Mouse (Mus musculus) heart, postnatal 4 days (tissue): ENCODE results near the gene Dtx1. TPM values are rescaled to one million over a fixed set of nuclear protein-coding genes. Genes with fewer than 3 reads are reported as not detected.

ENCODE experiments used
- DNase-seq: peaks from one replicate; pipeline ENCODE4 v3.0.0; 2021
- total RNA-seq, 2 experiments: library from RNA; stranded (reverse); gene quantifications; 2 replicates each; pipeline ENCODE4 v1.2.3; 2021

The Dtx1 gene
- 1 to 10 TPM in 1 of 2 experiments, under 1 TPM in 1; 0.97 to 1.5 TPM for total RNA-seq

- no peak for DNase-seq
Measured at GRCm38 (mm10) chr5:120711827-120712226, at the start of gene Dtx1. Gene Dtx1 (minus strand): TSS chr5:120711927.

DNA sequence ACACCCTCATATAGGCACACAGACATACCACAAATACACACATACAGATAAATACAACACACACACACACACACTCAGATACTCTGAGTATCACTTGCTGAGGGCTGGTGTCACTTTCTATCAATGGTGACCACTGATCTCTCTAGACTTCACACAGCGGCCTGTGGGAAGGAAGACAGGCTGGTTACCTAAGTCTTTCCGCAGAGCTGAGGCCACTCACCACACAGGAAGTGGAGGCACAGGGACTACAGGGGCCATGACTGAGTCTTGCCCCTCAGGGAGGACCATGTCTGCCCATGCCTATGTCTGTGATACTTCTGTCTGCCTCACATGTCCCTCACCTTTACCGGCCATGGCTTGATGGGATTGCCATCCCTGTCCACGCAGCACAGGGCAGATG is 42.5 kb upstream of the Dtx1 start:
- DNase-seq: no peak

DNA sequence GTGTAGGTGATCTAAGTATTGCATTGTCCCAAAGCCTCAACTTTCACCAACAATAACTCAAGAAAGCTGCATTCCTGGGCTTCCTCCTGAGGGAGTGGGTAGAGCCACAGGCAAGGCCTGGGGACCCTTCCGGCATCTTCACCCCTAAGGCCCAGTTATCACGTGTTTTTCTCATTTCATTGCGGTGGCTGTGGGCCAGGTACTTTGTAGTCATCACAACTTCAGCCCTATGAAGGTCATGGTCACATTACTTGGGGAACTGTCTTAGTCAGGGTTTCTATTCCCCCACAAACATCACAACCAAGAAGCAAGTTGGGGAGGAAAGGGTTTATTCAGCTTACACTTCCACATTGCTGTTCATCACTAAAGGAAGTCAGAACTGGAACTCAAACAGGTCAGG is 41.1 kb upstream of the Dtx1 start:
- DNase-seq: no peak

GRCm38 (mm10) chr5:120751206-120751605 is 39.5 kb upstream of the Dtx1 start:
- DNase-seq: no peak

DNA sequence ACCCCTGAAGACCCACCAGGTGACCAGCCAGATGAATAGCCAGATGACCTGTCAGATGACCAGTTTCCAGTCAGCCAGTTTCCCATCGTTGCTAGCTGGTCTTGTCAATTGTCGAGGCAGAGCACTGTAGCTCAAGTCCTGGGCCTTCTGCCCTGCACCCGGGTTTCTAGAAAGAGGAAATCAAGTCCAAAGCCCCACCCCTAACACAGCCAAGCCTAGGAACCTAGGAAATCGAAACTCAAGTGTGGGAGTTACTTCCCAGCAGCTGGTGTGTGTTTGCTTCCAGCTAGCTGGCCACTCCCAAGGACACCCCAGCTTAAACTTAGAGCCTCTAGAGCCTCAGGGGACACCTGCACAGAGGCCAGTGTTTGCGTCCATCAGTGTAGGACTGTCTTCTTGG is 38.0 kb upstream of the Dtx1 start, which contains the start of gene Oas2:
Oas2 (minus strand) TSS at position 166 of the 400 bp plus-strand sequence.
- DNase-seq: no peak

- DNase-seq: peak; percentile 68
Measured at GRCm38 (mm10) chr5:120746451-120746850, 34.7 kb upstream of the Dtx1 start.

- peak; percentile 41 for DNase-seq
Measured at GRCm38 (mm10) chr5:120742125-120742524, 30.4 kb upstream of the Dtx1 start.

GRCm38 (mm10) chr5:120734380-120734990 is 22.8 kb upstream of the Dtx1 start:
- no peak for DNase-seq

GRCm38 (mm10) chr5:120733696-120734095 is 22.0 kb upstream of the Dtx1 start:
- no peak for DNase-seq

GRCm38 (mm10) chr5:120732740-120733139 is 21.0 kb upstream of the Dtx1 start:
- DNase-seq: no peak

DNA sequence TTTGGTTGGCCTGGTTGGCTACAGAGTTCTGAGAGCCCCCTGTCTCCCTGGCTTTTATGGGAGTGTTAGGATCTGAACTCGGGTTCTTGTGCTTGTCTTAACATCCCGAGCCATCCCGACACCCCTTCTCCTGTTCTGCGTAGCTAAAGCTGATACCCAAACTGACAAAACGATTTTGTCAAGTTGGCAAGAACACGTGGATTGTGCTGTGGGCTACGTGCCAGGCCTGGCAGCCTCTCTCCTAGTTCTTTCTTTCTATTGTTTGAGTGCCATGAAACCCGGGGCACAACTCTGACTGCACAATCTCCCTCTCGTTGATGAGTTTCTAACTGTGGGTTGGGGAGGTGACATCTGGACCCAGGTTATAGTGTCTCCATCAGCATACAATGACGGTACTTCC is 17.6 kb upstream of the Dtx1 start:
- DNase-seq: no peak

- DNase-seq: no peak
Measured at GRCm38 (mm10) chr5:120725811-120726455, 14.2 kb upstream of the Dtx1 start.

DNA sequence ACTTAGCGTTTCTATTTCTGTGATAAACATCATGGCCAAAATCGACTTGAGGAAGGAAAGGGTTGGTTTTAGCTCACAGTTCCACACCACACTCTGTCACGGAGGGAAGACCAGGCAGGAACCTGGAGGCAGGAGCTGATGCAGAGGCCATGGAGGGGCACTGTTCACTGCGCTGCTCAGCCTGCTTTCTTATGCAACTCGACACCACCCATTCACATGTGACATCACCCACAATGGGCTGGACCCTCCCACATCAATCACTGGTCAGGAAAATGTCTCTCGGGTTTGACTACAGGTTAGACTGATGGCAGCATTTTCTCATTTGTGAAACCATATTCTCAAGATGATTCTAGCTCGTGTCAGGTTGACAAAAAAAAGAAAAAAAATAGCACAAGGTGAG is 9.3 kb upstream of the Dtx1 start:
- no peak for DNase-seq

- no peak for DNase-seq
Measured at GRCm38 (mm10) chr5:120718600-120719378, 7.1 kb upstream of the Dtx1 start.

GRCm38 (mm10) chr5:120717136-120717535 is 5.4 kb upstream of the Dtx1 start:
- no peak for DNase-seq

GRCm38 (mm10) chr5:120714314-120714713 is 2.6 kb upstream of the Dtx1 start:
- peak; percentile 77 for DNase-seq

GRCm38 (mm10) chr5:120712721-120713120 is 994 bp upstream of the Dtx1 start:
- DNase-seq: no peak

- DNase-seq: peak; percentile 29
Measured at GRCm38 (mm10) chr5:120711416-120711815, 311 bp downstream of the Dtx1 start.

DNA sequence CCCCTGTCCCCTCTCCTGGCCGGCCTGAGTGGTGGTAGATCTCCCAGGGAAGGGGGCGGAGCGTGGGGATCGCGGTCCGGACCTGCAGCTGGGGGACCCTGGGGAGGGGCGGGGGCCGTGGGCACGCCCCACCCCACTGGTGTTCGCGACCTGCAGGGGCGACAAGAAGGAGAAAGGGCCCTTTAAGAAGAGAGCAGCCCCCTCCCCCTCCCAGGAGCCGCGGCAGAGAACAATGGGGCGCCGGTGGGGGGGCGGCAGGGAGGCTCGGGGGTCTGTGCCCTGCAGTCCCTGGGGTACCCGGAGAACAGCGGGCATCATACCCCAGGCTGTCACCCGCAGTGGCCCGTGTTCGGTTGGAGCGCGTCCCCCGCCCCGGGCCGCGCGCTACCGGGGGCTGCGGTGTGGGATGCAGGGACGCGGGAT is 890 bp downstream of the Dtx1 start:
- no peak for DNase-seq

- peak; percentile 36 for DNase-seq
Measured at GRCm38 (mm10) chr5:120710161-120710825, 1.4 kb downstream of the Dtx1 start.

GRCm38 (mm10) chr5:120706976-120707375 is 4.8 kb downstream of the Dtx1 start:
- DNase-seq: no peak

DNA sequence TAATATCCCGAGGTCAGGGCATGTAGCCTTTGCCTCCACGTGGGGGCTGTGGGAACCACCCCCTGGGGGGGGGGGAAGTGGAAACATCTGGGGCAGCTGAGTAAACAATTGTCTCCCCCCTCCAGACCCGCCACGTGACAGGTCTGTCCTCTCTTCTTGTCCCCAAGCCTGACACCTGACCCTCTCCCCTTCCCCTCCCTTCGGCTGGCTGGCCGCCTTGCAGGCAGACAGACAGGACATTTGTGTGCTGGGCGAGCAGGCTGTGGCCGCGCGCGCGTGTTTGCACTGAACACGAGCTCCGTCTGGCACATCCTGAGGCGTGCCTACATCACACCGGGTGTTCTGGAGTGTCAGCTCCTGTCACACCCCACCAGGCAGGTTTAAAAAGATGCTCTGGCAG is 5.2 kb downstream of the Dtx1 start:
- no peak for DNase-seq

DNA sequence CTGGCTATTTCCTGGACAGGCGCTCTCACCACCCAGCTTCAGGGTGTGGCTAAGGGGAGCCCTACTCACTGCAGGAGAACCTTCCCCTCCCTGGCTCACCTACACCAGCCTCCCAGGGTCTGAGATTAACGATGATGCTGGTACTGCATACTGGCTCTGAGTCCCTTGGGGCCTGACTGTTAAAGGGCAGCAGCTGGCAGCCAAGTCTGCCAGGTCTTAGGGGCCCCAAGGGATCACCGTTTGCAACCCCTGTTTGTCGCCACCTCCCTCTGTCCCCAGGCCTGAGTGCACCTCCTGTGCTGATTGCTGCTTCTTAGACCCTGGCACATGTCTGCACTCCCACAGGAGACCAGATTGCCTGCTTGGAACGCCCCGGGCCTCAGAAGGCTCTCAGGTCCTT is 7.3 kb downstream of the Dtx1 start:
- no peak for DNase-seq
